Mouse (Mus musculus) heart, postnatal 10 days (tissue): Measurements from ENCODE around the gene Dupd1. TPM values are rescaled to one million over a fixed set of nuclear protein-coding genes. Genes with fewer than 3 reads are reported as not detected.

Experiments used
- DNase-seq, 2 experiments: peaks; one replicate each; pipeline ENCODE4 v3.0.0; 2021
- intact Hi-C: fragments of 180-260 bp; cut with DNase I; formaldehyde crosslinking; loops from one replicate; pipeline ENCODE4 v1.15.1; 2025
- total RNA-seq, 2 experiments: library from RNA; stranded (reverse); gene quantifications; 2 replicates each; pipeline ENCODE4 v1.2.3; 2021

Dupd1 gene
- total RNA-seq, 2 experiments from 2014 or later, result 0.45 TPM; not detected in 1

GRCm38 (mm10) chr14:21729936-21730335, 15.6 kb upstream of the Dupd1 start:
- no peak for DNase-seq
- intact Hi-C loops, result no loop called here

GRCm38 (mm10) chr14:21729031-21729732, 14.8 kb upstream of the Dupd1 start:
- intact Hi-C loops, result no loop called here
- DNase-seq, result no peak

- DNase-seq, result no peak
- intact Hi-C loops, result no loop called here
These were observed 7.8 kb upstream of the Dupd1 start for GRCm38 (mm10) chr14:21722021-21722698.

- intact Hi-C loops, result no loop called here
- DNase-seq, result peak in 1 of 2 experiments; percentile 32
These were observed 6.2 kb upstream of the Dupd1 start for GRCm38 (mm10) chr14:21720430-21721205.

GRCm38 (mm10) chr14:21719646-21720383, 5.4 kb upstream of the Dupd1 start:
- no peak for DNase-seq
- intact Hi-C loops, result no loop called here

- intact Hi-C loops, result no loop called here
- no peak for DNase-seq
These were observed 3.1 kb downstream of the Dupd1 start for GRCm38 (mm10) chr14:21711231-21711630.

- peak in 1 of 2 experiments; percentile 21 for DNase-seq
- intact Hi-C loops, result no loop called here
These were observed 4.8 kb downstream of the Dupd1 start for GRCm38 (mm10) chr14:21709545-21709944.

- intact Hi-C loops, result no loop called here
- DNase-seq, result peak; percentile 53 to 55
These were observed 7.4 kb downstream of the Dupd1 start for GRCm38 (mm10) chr14:21706759-21707571.

- DNase-seq, result no peak
- intact Hi-C loops, result no loop called here
These were observed 8.9 kb downstream of the Dupd1 start for GRCm38 (mm10) chr14:21705462-21705861.

GRCm38 (mm10) chr14:21703255-21703654, 11.1 kb downstream of the Dupd1 start:
- intact Hi-C loops, result no loop called here
- peak; percentile 48 for DNase-seq

GRCm38 (mm10) chr14:21702691-21703090, 11.7 kb downstream of the Dupd1 start:
- DNase-seq, result no peak
- intact Hi-C loops, result no loop called here

GRCm38 (mm10) chr14:21696186-21696830, 18.1 kb downstream of the Dupd1 start:
- intact Hi-C loops, result no loop called here
- DNase-seq, result no peak

- intact Hi-C loops, result no loop called here
- DNase-seq, result no peak
These were observed 19.4 kb downstream of the Dupd1 start for GRCm38 (mm10) chr14:21695020-21695419.

- no peak for DNase-seq
- intact Hi-C loops, result no loop called here
These were observed 23.3 kb downstream of the Dupd1 start for GRCm38 (mm10) chr14:21691070-21691469.

GRCm38 (mm10) chr14:21686376-21687279, 27.7 kb downstream of the Dupd1 start:
- intact Hi-C loops, result no loop called here

GRCm38 (mm10) chr14:21685411-21686146, 28.8 kb downstream of the Dupd1 start:
- intact Hi-C loops, result no loop called here
- DNase-seq, result no peak

More at GRCm38 (mm10) chr14:21686376-21687279, 27.7 kb downstream of the Dupd1 start:
- no peak for DNase-seq

- intact Hi-C loops, result no loop called here
- no peak for DNase-seq
These were observed 30.5 kb downstream of the Dupd1 start for GRCm38 (mm10) chr14:21683834-21684233.

- DNase-seq, result no peak
- intact Hi-C loops, result no loop called here
These were observed 31.7 kb downstream of the Dupd1 start for GRCm38 (mm10) chr14:21682681-21683129.
